Mouse (Mus musculus) heart, embryonic 16.5 days (tissue): ENCODE measurements around the gene Ptprr. TPM values are rescaled to one million over a fixed set of nuclear protein-coding genes. Genes with fewer than 3 reads are reported as not detected.

ENCODE experiments used
- ATAC-seq: fragments of 200-750 bp; cut with Nextera tagmentation; replicated peaks from 2 replicates; pipeline ENCODE4 v1.8.0; 2017; ENCODE audit warnings: moderate number of reproducible peaks; ENCODE audit not compliant: insufficient read depth, low FRiP score; ENCODE audit errors: extremely low read depth
- H3K27ac ChIP-seq: fragments of 300-500 bp; sonication (generic); 2 replicates; pipeline ENCODE4 v1.5.1; 2014; ENCODE audit warnings: mild to moderate bottlenecking, low read length, control low read depth, moderate library complexity
- H3K27me3 ChIP-seq: fragments of 300-500 bp; sonication (generic); 2 replicates; pipeline ENCODE4 v1.6.1; 2014; ENCODE audit warnings: low read length, mixed read lengths; ENCODE audit not compliant: control insufficient read depth, insufficient read depth
- H3K36me3 ChIP-seq: fragments of 300-500 bp; sonication (generic); 2 replicates; pipeline ENCODE4 v1.6.1; 2014; ENCODE audit not compliant: control insufficient read depth, insufficient read depth
- H3K4me1 ChIP-seq: fragments of 300-500 bp; sonication (generic); 2 replicates; pipeline ENCODE4 v1.6.1; 2014; ENCODE audit warnings: low read length, mixed read lengths; ENCODE audit not compliant: control insufficient read depth, insufficient read depth
- H3K4me2 ChIP-seq: fragments of 300-500 bp; sonication (generic); 2 replicates; pipeline ENCODE4 v1.6.1; 2014; ENCODE audit warnings: low read depth, mild to moderate bottlenecking, control low read depth, low read length
- H3K4me3 ChIP-seq: fragments of 300-500 bp; sonication (generic); 2 replicates; pipeline ENCODE4 v1.5.1; 2014; ENCODE audit warnings: mild to moderate bottlenecking, control low read depth, low read length
- H3K9ac ChIP-seq: fragments of 300-500 bp; sonication (generic); 2 replicates; pipeline ENCODE4 v1.6.1; 2014; ENCODE audit warnings: low read length, control low read depth
- H3K9me3 ChIP-seq: fragments of 300-500 bp; sonication (generic); replicated peaks from 2 replicates; pipeline ENCODE4 v1.6.1; 2016; ENCODE audit warnings: low read length; ENCODE audit not compliant: control insufficient read depth
- WGBS: fragments of 180-500 bp; shearing (Covaris S2); extraction: QIAGEN DNeasy Blood & Tissue Kit; methylation state at CpG from one replicate; pipeline ENCODE4 v1.1.7; 2014; 5-methylcytosine and 5-hydroxymethylcytosine counted together
- polyA plus RNA-seq: library from polyadenylated mRNA; unstranded; fragments of >200 nt; fragmentation: Nextera tagmentation; extraction: Ambion mirVana; gene quantifications from 2 replicates; pipeline ENCODE4 v1.2.1, GENCODE M21; 2015

Ptprr gene
- polyA plus RNA-seq, 1 experiment from 2014 or later = 0.35 TPM

- H3K9me3 ChIP-seq = no peaks in the 10 kb centered on the region
- H3K27ac ChIP-seq = no peak overlapping the region
- 66% methylated on average over 3 of the region's 3 CpGs for WGBS
- no peak overlapping the region for H3K9ac ChIP-seq
- H3K4me1 ChIP-seq = peaks cover 5% of the 10 kb centered on the region
- no peak for ATAC-seq
- H3K27me3 ChIP-seq = peaks cover 8% of the 10 kb centered on the region
- H3K36me3 ChIP-seq = no peaks in the 10 kb centered on the region
- H3K4me2 ChIP-seq = no peak overlapping the region
- H3K4me3 ChIP-seq = no peak overlapping the region
Measured at GRCm38 (mm10) chr10:116021081-116021480, 3.1 kb downstream of the Ptprr start.

- Histone ChIP-seq H3K4me1 (no peaks in the 10 kb centered on the region), H3K36me3 (no peaks in the 10 kb centered on the region), H3K27ac (no peak overlapping the region), H3K4me3 (no peak overlapping the region), H3K9ac (no peak overlapping the region), H3K9me3 (no peaks in the 10 kb centered on the region), H3K27me3 (no peaks in the 10 kb centered on the region), H3K4me2 (no peak overlapping the region)
- ATAC-seq = no peak
- WGBS = 71% methylated on average over 1 of the region's 1 CpGs
Measured at GRCm38 (mm10) chr10:116038150-116038549, 20.1 kb downstream of the Ptprr start.

GRCm38 (mm10) chr10:116075954-116076353 is 57.9 kb downstream of the Ptprr start:
- H3K4me3 ChIP-seq = no peak overlapping the region
- H3K9me3 ChIP-seq = no peaks in the 10 kb centered on the region
- H3K4me1 ChIP-seq = no peaks in the 10 kb centered on the region
- no peak for ATAC-seq
- H3K27me3 ChIP-seq = no peaks in the 10 kb centered on the region
- no peak overlapping the region for H3K9ac ChIP-seq
- H3K27ac ChIP-seq = no peak overlapping the region
- 80% methylated on average over 5 of the region's 5 CpGs for WGBS
- no peak overlapping the region for H3K4me2 ChIP-seq
- H3K36me3 ChIP-seq = no peaks in the 10 kb centered on the region

GRCm38 (mm10) chr10:116078636-116079035 is 60.6 kb downstream of the Ptprr start:
- Histone ChIP-seq H3K4me1 (no peaks in the 10 kb centered on the region), H3K4me2 (no peak overlapping the region), H3K4me3 (no peak overlapping the region), H3K9me3 (no peaks in the 10 kb centered on the region), H3K27ac (no peak overlapping the region), H3K9ac (no peak overlapping the region), H3K36me3 (no peaks in the 10 kb centered on the region), H3K27me3 (no peaks in the 10 kb centered on the region)
- no peak for ATAC-seq
- WGBS = 67% methylated on average over 5 of the region's 5 CpGs

GRCm38 (mm10) chr10:116079396-116079795 is 61.4 kb downstream of the Ptprr start:
- 38% methylated on average over 7 of the region's 7 CpGs for WGBS
- no peak overlapping the region for H3K4me2 ChIP-seq
- no peak for ATAC-seq
- no peak overlapping the region for H3K4me3 ChIP-seq
- H3K27me3 ChIP-seq = no peaks in the 10 kb centered on the region
- no peaks in the 10 kb centered on the region for H3K9me3 ChIP-seq
- no peak overlapping the region for H3K9ac ChIP-seq
- H3K27ac ChIP-seq = no peak overlapping the region
- H3K36me3 ChIP-seq = no peaks in the 10 kb centered on the region
- no peaks in the 10 kb centered on the region for H3K4me1 ChIP-seq

- no peak overlapping the region for H3K4me2 ChIP-seq
- no peaks in the 10 kb centered on the region for H3K27me3 ChIP-seq
- H3K4me3 ChIP-seq = no peak overlapping the region
- H3K9me3 ChIP-seq = no peaks in the 10 kb centered on the region
- no peak overlapping the region for H3K27ac ChIP-seq
- no peaks in the 10 kb centered on the region for H3K36me3 ChIP-seq
- no peaks in the 10 kb centered on the region for H3K4me1 ChIP-seq
- H3K9ac ChIP-seq = no peak overlapping the region
- 76% methylated on average over 6 of the region's 6 CpGs for WGBS
- no peak for ATAC-seq
Measured at GRCm38 (mm10) chr10:116080841-116081240, 62.8 kb downstream of the Ptprr start.

- no peak for ATAC-seq
- H3K9me3 ChIP-seq = no peaks in the 10 kb centered on the region
- 19% methylated on average over 3 of the region's 3 CpGs for WGBS
- H3K27me3 ChIP-seq = no peaks in the 10 kb centered on the region
- H3K27ac ChIP-seq = no peak overlapping the region
- no peaks in the 10 kb centered on the region for H3K36me3 ChIP-seq
- no peak overlapping the region for H3K4me2 ChIP-seq
- no peak overlapping the region for H3K9ac ChIP-seq
- H3K4me1 ChIP-seq = no peaks in the 10 kb centered on the region
- H3K4me3 ChIP-seq = no peak overlapping the region
Measured at GRCm38 (mm10) chr10:116083965-116084364, 66.0 kb downstream of the Ptprr start.

GRCm38 (mm10) chr10:116096466-116096865 is 78.5 kb downstream of the Ptprr start:
- H3K4me2 ChIP-seq = no peak overlapping the region
- no peaks in the 10 kb centered on the region for H3K36me3 ChIP-seq
- H3K27ac ChIP-seq = no peak overlapping the region
- no peak overlapping the region for H3K9ac ChIP-seq
- ATAC-seq = no peak
- no peaks in the 10 kb centered on the region for H3K4me1 ChIP-seq
- H3K9me3 ChIP-seq = no peaks in the 10 kb centered on the region
- WGBS = 87% methylated on average over 13 of the region's 13 CpGs
- no peak overlapping the region for H3K4me3 ChIP-seq
- H3K27me3 ChIP-seq = no peaks in the 10 kb centered on the region

- Histone ChIP-seq H3K9ac (no peak overlapping the region), H3K9me3 (no peaks in the 10 kb centered on the region), H3K36me3 (no peaks in the 10 kb centered on the region), H3K4me2 (no peak overlapping the region), H3K4me3 (no peak overlapping the region), H3K27me3 (no peaks in the 10 kb centered on the region), H3K27ac (no peak overlapping the region), H3K4me1 (no peaks in the 10 kb centered on the region)
- 82% methylated on average over 7 of the region's 7 CpGs for WGBS
- ATAC-seq = no peak
Measured at GRCm38 (mm10) chr10:116098470-116098869, 80.5 kb downstream of the Ptprr start.

- Histone ChIP-seq H3K4me2 (no peak overlapping the region), H3K9ac (no peak overlapping the region), H3K27ac (no peak overlapping the region), H3K4me1 (no peaks in the 10 kb centered on the region), H3K36me3 (no peaks in the 10 kb centered on the region), H3K27me3 (no peaks in the 10 kb centered on the region), H3K9me3 (peaks cover 1% of the 10 kb centered on the region; the same call in 1 of the 2 replicates), H3K4me3 (no peak overlapping the region)
- ATAC-seq = no peak
- WGBS = 63% methylated on average over 4 of the region's 4 CpGs
Measured at GRCm38 (mm10) chr10:116108176-116108575, 90.2 kb downstream of the Ptprr start.
